In the genomic region with DNA sequence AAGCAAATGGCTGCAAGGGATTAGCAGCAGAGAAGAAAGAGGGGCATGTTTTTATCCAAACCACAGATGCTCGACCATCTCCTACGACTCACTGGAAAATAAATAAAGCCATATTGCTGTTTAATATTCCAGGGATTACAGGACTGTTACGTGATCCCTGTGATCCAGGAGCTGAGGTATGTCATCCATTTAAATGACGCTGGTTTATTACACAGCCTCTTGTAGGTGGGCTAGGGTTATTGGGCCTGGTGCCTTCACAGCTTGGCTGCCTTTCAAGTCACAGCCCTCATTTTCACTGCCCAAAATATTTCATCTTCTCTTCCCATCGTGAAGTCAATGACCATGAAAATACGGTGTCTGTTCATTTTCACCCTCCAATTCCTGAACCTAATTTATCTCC, we compare ENCODE assay signal across 19 mouse cellular contexts.
DNase-seq lines count a peak whose midpoint lies in the region; ATAC-seq and TF ChIP-seq lines count a peak whose summit lies in the region.
"Had no signal": no experiment of that assay in that cellular context is flagged by ENCODE, and none has a peak within 500 bp of the region (broad histone marks: within the 10 kb centered on the region; RNA-seq: fewer than 3 reads in every experiment).

No protein-coding gene starts in this region.

- no peak for ATAC-seq in monocyte, adult 5-6 weeks (replicated peaks; ENCODE audit: insufficient number of reproducible peaks, low FRiP score, low TSS enrichment, poor library complexity, severe bottlenecking)
- ATAC-seq: forebrain, embryonic 13.5 days; forebrain, embryonic 16.5 days; Patski had no signal

- intact Hi-C loops in left cerebral cortex, postnatal 4 days (cut with DNase I) = no loop called here

- 19% methylated on average over 6 of the region's 6 CpGs for WGBS in cerebellum, adult 2 months

- no peaks in the 10 kb centered on the region for H3K4me1 ChIP-seq in cerebellum, adult 2 months (ENCODE audit: control insufficient read depth, insufficient read depth, low read length)
- H3K4me1 ChIP-seq: embryonic facial prominence, embryonic 13.5 days; forebrain, embryonic 10.5 days; forebrain, embryonic 13.5 days; hindbrain, embryonic 12.5 days; hindbrain, embryonic 15.5 days had no signal

- no peak overlapping the region for H3K4me3 ChIP-seq in cerebellum, adult 2 months (replicated peaks; ENCODE audit: insufficient read depth, low read depth, low read length)
- H3K4me3 ChIP-seq: embryonic facial prominence, embryonic 13.5 days; forebrain, embryonic 10.5 days; forebrain, embryonic 13.5 days; hindbrain, embryonic 12.5 days; hindbrain, embryonic 15.5 days had no signal

- peak; percentile 69 to 73 for DNase-seq in cerebellum, postnatal 10 days
- DNase-seq in cerebellum, adult 2 months = no peak
- DNase-seq in left cerebral cortex, postnatal 4 days = peak; percentile 13
- DNase-seq in left cerebral cortex, adult 8-10 months (ENCODE audit: low spot score in 2 of 2) = no peak
- DNase-seq in NIH3T3 (ENCODE audit: low read depth) = peak; percentile 31
- DNase-seq: adrenal gland, postnatal 10 days; adrenal gland, postnatal 36 days; cerebellum, adult 18-20 months; cerebellum, postnatal 25 days; gastrocnemius, postnatal 10 days; heart, adult 11 months had no signal

- no peak overlapping the region for H3K27ac ChIP-seq in cerebellum, adult 2 months (ENCODE audit: insufficient read depth, low read length)
- H3K27ac ChIP-seq: embryonic facial prominence, embryonic 13.5 days; forebrain, embryonic 10.5 days; forebrain, embryonic 13.5 days; hindbrain, embryonic 12.5 days; hindbrain, embryonic 15.5 days had no signal

- TF ChIP-seq POLR2A in cerebellum, adult 2 months (IDR thresholded peaks at IDR 0.05; ENCODE audit: borderline replicate concordance, insufficient read depth, low read length) = no peak

- H3K27me3 ChIP-seq in cerebellum, adult 2 months (ENCODE audit: control insufficient read depth, insufficient read depth, low read length) = no peaks in the 10 kb centered on the region; the same call in 1 of the 2 replicates
- H3K27me3 ChIP-seq: embryonic facial prominence, embryonic 13.5 days; forebrain, embryonic 13.5 days; hindbrain, embryonic 12.5 days; hindbrain, embryonic 15.5 days; Patski had no signal

- no peak for TF ChIP-seq CTCF in cerebellum, adult 2 months (IDR thresholded peaks at IDR 0.05; ENCODE audit: borderline replicate concordance, insufficient read depth, low read depth, low read length)

Comparison
In these comparisons a context has a peak if more than half of its experiments do, and no peak if none do; other contexts are left out.
1. DNase-seq: peak in cerebellum, postnatal 10 days (2 of 2), left cerebral cortex, postnatal 4 days (single experiment) and NIH3T3 (single experiment); none in cerebellum, adult 2 months (0 of 2) and left cerebral cortex, adult 8-10 months (0 of 2).